Mouse (Mus musculus) forebrain, embryonic 10.5 days (tissue): Measurements from ENCODE around the gene Ccl26. TPM values are rescaled to one million over a fixed set of nuclear protein-coding genes. Genes with fewer than 3 reads are reported as not detected.

Experiments used
- polyA plus RNA-seq: library from polyadenylated mRNA; unstranded; fragments of >200 nt; fragmentation: Nextera tagmentation; extraction: Ambion mirVana; gene quantifications from 2 replicates; pipeline ENCODE4 v1.2.1, GENCODE M21; 2016

The Ccl26 gene
- polyA plus RNA-seq, 1 experiment from 2014 or later, result not detected

Other genes starting within 250 kb of the Ccl26 start
- 0.22 TPM in 1 of 2 replicates, not detected in the other for gene Fkbp6, start 213.5 kb downstream of the Ccl26 start, polyA plus RNA-seq
- gene Trim50, start 210.3 kb downstream of the Ccl26 start, polyA plus RNA-seq, result not detected in 2 replicates
- gene Nsun5, start 193.6 kb downstream of the Ccl26 start, polyA plus RNA-seq, result 49.7 and 51.2 TPM in 2 replicates
- 19.5 and 20.4 TPM in 2 replicates for gene Pom121, start 169.0 kb downstream of the Ccl26 start, polyA plus RNA-seq
- gene Hip1, start 18.4 kb downstream of the Ccl26 start, polyA plus RNA-seq, result 66.6 and 72.1 TPM in 2 replicates
- gene Ccl24, start 9.5 kb upstream of the Ccl26 start, polyA plus RNA-seq, result 0.42 and 0.90 TPM in 2 replicates
- gene Rhbdd2, start 69.0 kb upstream of the Ccl26 start, polyA plus RNA-seq, result 51.4 and 57.3 TPM in 2 replicates
- 118 TPM in 2 replicates for gene Por, start 106.5 kb upstream of the Ccl26 start, polyA plus RNA-seq
- 54.5 and 61.6 TPM in 2 replicates for gene Tmem120a, start 180.9 kb upstream of the Ccl26 start, polyA plus RNA-seq
- gene Styxl1, start 214.8 kb upstream of the Ccl26 start, polyA plus RNA-seq, result 0.25 TPM in 1 of 2 replicates, not detected in the other
- 573 and 579 TPM in 2 replicates for gene Mdh2, start 214.9 kb upstream of the Ccl26 start, polyA plus RNA-seq
- 2.9 and 4.2 TPM in 2 replicates for gene Srrm3, start 243.3 kb upstream of the Ccl26 start, polyA plus RNA-seq